Comparison of ENCODE assay signal across 20 mouse cellular contexts in genomic region chr13:102586215-102586614, GRCm38 (mm10).
DNase-seq lines count a peak whose midpoint lies in the region.
"Had no signal": no experiment of that assay in that cellular context is flagged by ENCODE, and none has a peak within 500 bp of the region (broad histone marks: within the 10 kb centered on the region; RNA-seq: fewer than 3 reads in every experiment).

No protein-coding gene starts in this region.

- peak; percentile 76 for DNase-seq in adrenal gland, postnatal 14 days
- no peak for DNase-seq in adrenal gland, postnatal 4 days (ENCODE audit: low spot score in 2 of 2)
- DNase-seq in heart, postnatal 4 days: peak; percentile 58
- DNase-seq in heart, adult 9 months (ENCODE audit: low spot score in 2 of 2): no peak
- DNase-seq in 3134 (ENCODE audit: extremely low read depth, insufficient read length, low spot score): peak; percentile 16
- peak; percentile 54 for DNase-seq in adipocyte (ENCODE audit: low spot score)
- no peak for DNase-seq in embryo, embryonic 10 days (ENCODE audit: low spot score)
- DNase-seq: cerebellum, adult 11-12 months; cerebellum, adult 9-11 months; gastrocnemius, postnatal 25 days; heart, adult 11 months; kidney, adult 8-10 months; layer of hippocampus, adult 9-11 months; liver, embryonic 13.5 days; lung, adult 18-20 months; lung, postnatal 4 days; right cerebral cortex, postnatal 25 days; spleen, adult 18-20 months; thymus, adult 2 months; thymus, postnatal 36 days had no signal

Comparison
In these comparisons a context has a peak if more than half of its experiments do, and no peak if none do; other contexts are left out.
1. DNase-seq: peak in adrenal gland, postnatal 14 days (single experiment), heart, postnatal 4 days (single experiment), 3134 (single experiment) and adipocyte (single experiment); none in adrenal gland, postnatal 4 days (0 of 2), heart, adult 9 months (0 of 2) and embryo, embryonic 10 days (single experiment).